Mouse (Mus musculus) forebrain, embryonic 10.5 days (tissue): ENCODE results near the gene Dock9. TPM values are rescaled to one million over a fixed set of nuclear protein-coding genes. Genes with fewer than 3 reads are reported as not detected.

ENCODE experiments used
- DNase-seq: peaks from one replicate; pipeline ENCODE4 v3.0.0-alpha.2; 2017; ENCODE audit warnings: low spot score; ENCODE audit errors: extremely low spot score
- H3K27ac ChIP-seq: fragments of 300-500 bp; sonication (generic); 2 replicates; pipeline ENCODE4 v1.5.1; 2016; ENCODE audit warnings: mild to moderate bottlenecking
- H3K27me3 ChIP-seq: fragments of 300-500 bp; sonication (generic); 2 replicates; pipeline ENCODE4 v1.6.1; 2016; ENCODE audit warnings: mild to moderate bottlenecking; ENCODE audit not compliant: poor library complexity, severe bottlenecking
- H3K36me3 ChIP-seq: fragments of 300-500 bp; sonication (generic); replicated peaks from 2 replicates; pipeline ENCODE4 v1.6.1; 2016; ENCODE audit warnings: mild to moderate bottlenecking, moderate library complexity
- H3K4me1 ChIP-seq: fragments of 300-500 bp; sonication (generic); 2 replicates; pipeline ENCODE4 v1.6.1; 2016
- H3K4me3 ChIP-seq: fragments of 300-500 bp; sonication (generic); 2 replicates; pipeline ENCODE4 v1.5.1; 2016; ENCODE audit warnings: mild to moderate bottlenecking, moderate library complexity
- H3K9me3 ChIP-seq: fragments of 300-500 bp; sonication (generic); 2 replicates; pipeline ENCODE4 v1.6.1; 2016; ENCODE audit warnings: mild to moderate bottlenecking, moderate library complexity
- WGBS: fragments of 180-500 bp; shearing (Covaris S2); methylation state at CpG from one replicate; pipeline ENCODE4 v1.1.7; 2016; 5-methylcytosine and 5-hydroxymethylcytosine counted together
- polyA plus RNA-seq: library from polyadenylated mRNA; unstranded; fragments of >200 nt; fragmentation: Nextera tagmentation; extraction: Ambion mirVana; gene quantifications from 2 replicates; pipeline ENCODE4 v1.2.1, GENCODE M21; 2016

Gene Dock9
- polyA plus RNA-seq, 1 experiment from 2014 or later, result 3.7 TPM

GRCm38 (mm10) chr14:121592356-121592755, 205.3 kb downstream of the Dock9 start:
- 90% methylated on average over 9 of the region's 9 CpGs for WGBS
- Histone ChIP-seq H3K4me1 (peaks cover 38% of the 10 kb centered on the region), H3K36me3 (no peaks in the 10 kb centered on the region), H3K27ac (no peak overlapping the region), H3K4me3 (no peak overlapping the region), H3K27me3 (no peaks in the 10 kb centered on the region), H3K9me3 (no peaks in the 10 kb centered on the region)
- DNase-seq, result no peak

GRCm38 (mm10) chr14:121589097-121589725, 208.4 kb downstream of the Dock9 start:
- H3K36me3 ChIP-seq, result no peaks in the 10 kb centered on the region
- H3K9me3 ChIP-seq, result no peaks in the 10 kb centered on the region
- H3K4me1 ChIP-seq, result peaks cover 40% of the 10 kb centered on the region
- no peak overlapping the region for H3K4me3 ChIP-seq
- H3K27ac ChIP-seq, result no peak overlapping the region
- peak; percentile 81 for DNase-seq
- H3K27me3 ChIP-seq, result no peaks in the 10 kb centered on the region
- WGBS, result 62% methylated on average over 10 of the region's 10 CpGs

GRCm38 (mm10) chr14:121588451-121588850, 209.2 kb downstream of the Dock9 start:
- WGBS, result 74% methylated on average over 4 of the region's 4 CpGs
- Histone ChIP-seq H3K4me3 (no peak overlapping the region), H3K27ac (no peak overlapping the region), H3K4me1 (peaks cover 40% of the 10 kb centered on the region), H3K36me3 (no peaks in the 10 kb centered on the region), H3K9me3 (no peaks in the 10 kb centered on the region), H3K27me3 (no peaks in the 10 kb centered on the region)
- no peak for DNase-seq

GRCm38 (mm10) chr14:121585906-121586765, 211.5 kb downstream of the Dock9 start:
- Histone ChIP-seq H3K27me3 (no peaks in the 10 kb centered on the region), H3K36me3 (no peaks in the 10 kb centered on the region), H3K27ac (no peak overlapping the region), H3K9me3 (no peaks in the 10 kb centered on the region), H3K4me3 (no peak overlapping the region), H3K4me1 (peaks cover 24% of the 10 kb centered on the region)
- DNase-seq, result no peak
- WGBS, result 82% methylated on average over 21 of the region's 21 CpGs

- Histone ChIP-seq H3K4me3 (no peak overlapping the region), H3K9me3 (no peaks in the 10 kb centered on the region), H3K27me3 (no peaks in the 10 kb centered on the region), H3K27ac (no peak overlapping the region), H3K4me1 (no peaks in the 10 kb centered on the region), H3K36me3 (no peaks in the 10 kb centered on the region)
- peak; percentile 57 for DNase-seq
- 34% methylated on average over 3 of the region's 3 CpGs for WGBS
Observed at GRCm38 (mm10) chr14:121579055-121579454, 218.6 kb downstream of the Dock9 start.

- Histone ChIP-seq H3K4me1 (no peaks in the 10 kb centered on the region), H3K9me3 (no peaks in the 10 kb centered on the region), H3K27ac (no peak overlapping the region), H3K36me3 (no peaks in the 10 kb centered on the region), H3K4me3 (no peak overlapping the region), H3K27me3 (no peaks in the 10 kb centered on the region)
- DNase-seq, result no peak
- WGBS, result 88% methylated on average over 5 of the region's 5 CpGs
Observed at GRCm38 (mm10) chr14:121573391-121573790, 224.2 kb downstream of the Dock9 start.

- Histone ChIP-seq H3K27ac (peak overlapping the region; percentile 80), H3K4me3 (0 out of 2 replicates have a peak overlapping the region, but pooled peaks have one; percentile 4), H3K9me3 (no peaks in the 10 kb centered on the region), H3K36me3 (no peaks in the 10 kb centered on the region), H3K27me3 (no peaks in the 10 kb centered on the region), H3K4me1 (peaks cover 38% of the 10 kb centered on the region)
- 13% methylated on average over 9 of the region's 9 CpGs for WGBS
- DNase-seq, result peak; percentile 65
Observed at GRCm38 (mm10) chr14:121566794-121567201, 230.8 kb downstream of the Dock9 start.

GRCm38 (mm10) chr14:121565930-121566329, 231.7 kb downstream of the Dock9 start:
- no peaks in the 10 kb centered on the region for H3K27me3 ChIP-seq
- H3K36me3 ChIP-seq, result no peaks in the 10 kb centered on the region
- no peak overlapping the region for H3K4me3 ChIP-seq
- H3K27ac ChIP-seq, result peak overlapping the region; percentile 80
- WGBS, result 47% methylated on average over 6 of the region's 6 CpGs
- no peak for DNase-seq
- H3K9me3 ChIP-seq, result no peaks in the 10 kb centered on the region
- H3K4me1 ChIP-seq, result peaks cover 38% of the 10 kb centered on the region

- Histone ChIP-seq H3K27ac (peak overlapping the region; percentile 80; the same call in 1 of the 2 replicates), H3K4me1 (peaks cover 45% of the 10 kb centered on the region), H3K4me3 (no peak overlapping the region), H3K36me3 (no peaks in the 10 kb centered on the region), H3K9me3 (no peaks in the 10 kb centered on the region), H3K27me3 (no peaks in the 10 kb centered on the region)
- no peak for DNase-seq
- WGBS, result 70% methylated on average over 7 of the region's 7 CpGs
Observed at GRCm38 (mm10) chr14:121564656-121565055, 233.0 kb downstream of the Dock9 start.

- 89% methylated on average over 4 of the region's 4 CpGs for WGBS
- peaks cover 49% of the 10 kb centered on the region for H3K4me1 ChIP-seq
- no peak overlapping the region for H3K27ac ChIP-seq
- no peaks in the 10 kb centered on the region for H3K9me3 ChIP-seq
- H3K36me3 ChIP-seq, result no peaks in the 10 kb centered on the region
- no peak for DNase-seq
- no peak overlapping the region for H3K4me3 ChIP-seq
- no peaks in the 10 kb centered on the region for H3K27me3 ChIP-seq
Observed at GRCm38 (mm10) chr14:121563954-121564353, 233.7 kb downstream of the Dock9 start.

- DNase-seq, result no peak
- Histone ChIP-seq H3K9me3 (no peaks in the 10 kb centered on the region), H3K4me1 (peaks cover 19% of the 10 kb centered on the region), H3K27ac (no peak overlapping the region), H3K36me3 (no peaks in the 10 kb centered on the region), H3K27me3 (no peaks in the 10 kb centered on the region), H3K4me3 (no peak overlapping the region)
- 82% methylated on average over 13 of the region's 13 CpGs for WGBS
Observed at GRCm38 (mm10) chr14:121559026-121559425, 238.6 kb downstream of the Dock9 start.

GRCm38 (mm10) chr14:121556401-121557315, 241.0 kb downstream of the Dock9 start:
- Histone ChIP-seq H3K36me3 (no peaks in the 10 kb centered on the region), H3K27ac (peak overlapping the region; percentile 20; the same call in 1 of the 2 replicates), H3K9me3 (no peaks in the 10 kb centered on the region), H3K27me3 (no peaks in the 10 kb centered on the region), H3K4me1 (peaks cover 16% of the 10 kb centered on the region; the same call in 1 of the 2 replicates), H3K4me3 (no peak overlapping the region)
- 79% methylated on average over 21 of the region's 21 CpGs for WGBS
- DNase-seq, result no peak
